Mouse (Mus musculus): ENCODE results near the gene Arsb.

GRCm38 (mm10) chr13:93864066-93864740, 92.8 kb downstream of the Arsb start:
- no peak for TF ChIP-seq POLR2A (IDR thresholded peaks at IDR 0.05; ENCODE audit: extremely low read depth, insufficient read depth, low read length)
- TF ChIP-seq CTCF (IDR thresholded peaks at IDR 0.05; ENCODE audit: extremely low read depth, insufficient read depth, low read length) = no peak
